Mouse (Mus musculus) heart, postnatal 0 days (tissue): ENCODE results near the gene Ccser1.

ENCODE experiments used
- CTCF ChIP-seq: IDR thresholded peaks from 2 replicates; pipeline ENCODE4 v1.5.1; 2016; ENCODE audit warnings: antibody characterized with exemption, control low read depth, low read depth
- EP300 ChIP-seq: IDR thresholded peaks from 2 replicates; pipeline ENCODE4 v1.6.1; 2016; ENCODE audit warnings: antibody characterized with exemption, low read depth

DNA sequence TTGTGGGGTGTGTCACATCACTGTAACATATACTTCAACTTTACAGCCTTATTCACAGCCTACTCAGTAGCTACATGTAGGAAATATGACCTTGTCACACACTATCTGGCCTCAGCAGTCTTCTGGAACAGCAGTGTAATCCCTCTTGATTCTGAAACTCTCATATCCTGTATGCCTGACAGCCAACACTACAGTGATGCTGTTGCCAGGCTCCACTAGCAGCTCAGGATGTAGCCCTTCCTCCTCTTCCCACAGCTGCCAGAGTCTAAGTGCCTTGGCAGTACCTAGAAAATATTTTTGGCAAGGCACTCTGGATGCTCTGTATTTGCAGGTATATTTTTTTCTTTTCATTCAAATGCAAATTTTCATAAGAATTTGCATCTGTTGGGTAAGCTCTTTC lies 18.0 kb upstream of the Ccser1 start:
- TF ChIP-seq CTCF (no peak), EP300 (no peak)
